Mouse (Mus musculus) midbrain, embryonic 11.5 days (tissue): ENCODE measurements at regions not wholly inside any gene's neighbourhood (a gene's known extent, or its start where the extent isn't known, plus 50 kb on each side); places are given as distances from the start of the nearest gene placed in this dataset.

ENCODE experiments used
- ATAC-seq: fragments of 200-750 bp; cut with Nextera tagmentation; 2 replicates; pipeline ENCODE4 v1.8.0; 2017; ENCODE audit warnings: moderate TSS enrichment, moderate library complexity; ENCODE audit not compliant: low FRiP score
- DNase-seq: peaks from one replicate; pipeline ENCODE4 v3.0.0; 2015; ENCODE audit warnings: low spot score; ENCODE audit errors: missing footprints
- H3K27ac ChIP-seq: fragments of 300-500 bp; sonication (generic); 2 replicates; pipeline ENCODE4 v1.5.1; 2014; ENCODE audit warnings: low read depth, low read length
- H3K27me3 ChIP-seq: fragments of 300-500 bp; sonication (generic); 2 replicates; pipeline ENCODE4 v1.6.1; 2014; ENCODE audit warnings: mild to moderate bottlenecking, low read length, moderate library complexity, mixed read lengths; ENCODE audit not compliant: control insufficient read depth, insufficient read depth
- H3K36me3 ChIP-seq: fragments of 300-500 bp; sonication (generic); 2 replicates; pipeline ENCODE4 v1.6.1; 2014; ENCODE audit warnings: mild to moderate bottlenecking, low read length, moderate library complexity, mixed read lengths; ENCODE audit not compliant: control insufficient read depth, insufficient read depth
- H3K4me1 ChIP-seq: fragments of 300-500 bp; sonication (generic); 2 replicates; pipeline ENCODE4 v1.6.1; 2014; ENCODE audit warnings: low read length; ENCODE audit not compliant: control insufficient read depth, insufficient read depth
- H3K4me2 ChIP-seq: fragments of 300-500 bp; sonication (generic); 2 replicates; pipeline ENCODE4 v1.6.1; 2014; ENCODE audit warnings: mild to moderate bottlenecking, moderate library complexity
- H3K4me3 ChIP-seq: fragments of 300-500 bp; sonication (generic); 2 replicates; pipeline ENCODE4 v1.5.1; 2014; ENCODE audit warnings: low read depth, low read length
- H3K9ac ChIP-seq: fragments of 300-500 bp; sonication (generic); 2 replicates; pipeline ENCODE4 v1.6.1; 2014; ENCODE audit warnings: low read length
- H3K9me3 ChIP-seq: fragments of 300-500 bp; sonication (generic); 2 replicates; pipeline ENCODE4 v1.6.1; 2016; ENCODE audit warnings: low read length; ENCODE audit not compliant: control insufficient read depth
- WGBS: fragments of 180-500 bp; shearing (Covaris S2); extraction: QIAGEN DNeasy Blood & Tissue Kit; methylation state at CpG from one replicate; pipeline ENCODE4 v1.1.7; 2014; 5-methylcytosine and 5-hydroxymethylcytosine counted together

DNA sequence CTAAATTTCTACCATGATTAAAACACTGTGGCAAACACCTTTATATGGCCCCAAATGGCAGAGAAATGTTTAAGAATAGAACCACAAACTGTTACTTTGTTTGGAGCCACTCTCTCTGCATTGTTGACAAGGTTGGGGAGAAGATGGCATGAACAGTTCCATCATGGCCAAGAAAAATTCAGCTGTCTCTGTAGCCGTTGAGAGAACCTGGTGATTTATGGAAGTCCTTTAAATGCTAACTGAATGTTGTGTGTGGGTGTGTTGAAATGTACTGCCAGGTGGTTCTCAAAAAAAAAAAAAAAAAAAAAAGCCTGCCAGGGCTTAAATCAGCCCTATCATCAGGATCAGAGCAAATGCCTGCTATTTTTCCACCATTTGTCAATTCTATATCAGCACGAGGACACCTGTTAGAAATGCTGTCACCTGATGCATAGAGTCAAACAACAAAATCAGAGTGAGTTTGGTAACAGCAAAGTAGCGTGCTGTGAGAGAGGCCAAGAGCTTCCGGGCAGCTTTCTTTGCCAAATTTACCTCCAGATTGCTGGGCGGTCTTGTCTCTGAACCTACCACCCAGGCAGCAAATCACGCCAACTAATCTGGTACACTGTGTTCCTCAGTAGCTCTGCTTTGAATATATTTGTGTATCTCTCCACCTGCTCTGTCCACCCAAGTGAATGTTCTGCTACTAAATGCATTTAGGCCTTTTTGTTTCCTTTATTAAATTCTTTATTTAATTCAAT lies 536.5 kb downstream of the Btbd3 start:
- Histone ChIP-seq H3K9me3 (no peaks in the 10 kb centered on the region), H3K27me3 (no peaks in the 10 kb centered on the region), H3K4me3 (no peak overlapping the region), H3K27ac (no peak overlapping the region), H3K36me3 (no peaks in the 10 kb centered on the region), H3K4me1 (peaks cover 2% of the 10 kb centered on the region; the same call in 1 of the 2 replicates), H3K4me2 (no peak overlapping the region), H3K9ac (no peak overlapping the region)
- 93% methylated on average over 6 of the region's 6 CpGs for WGBS
- DNase-seq (no peak), ATAC-seq (no peak)

DNA sequence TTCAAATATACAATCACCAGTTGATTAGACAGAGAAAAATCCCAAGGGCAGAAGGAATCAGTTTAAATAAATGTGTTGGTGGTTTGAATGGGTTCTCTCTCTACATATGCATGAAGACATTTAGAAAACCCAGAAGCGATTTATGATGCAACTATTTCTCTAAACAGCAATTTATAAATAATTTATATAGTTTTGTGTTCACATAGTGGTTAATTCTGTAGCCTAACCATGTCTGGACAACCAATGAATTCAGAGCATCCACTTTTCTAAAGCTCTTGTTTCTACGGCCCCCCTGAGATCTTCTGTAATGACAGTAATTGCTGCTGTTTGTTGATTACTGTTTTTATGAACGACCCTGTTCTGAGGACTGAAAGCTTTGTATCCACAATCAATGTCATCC lies 549.8 kb downstream of the Btbd3 start:
- WGBS, result 84% methylated on average over 3 of the region's 3 CpGs
- Histone ChIP-seq H3K27ac (no peak overlapping the region), H3K4me1 (no peaks in the 10 kb centered on the region), H3K9ac (no peak overlapping the region), H3K36me3 (no peaks in the 10 kb centered on the region), H3K4me2 (no peak overlapping the region), H3K9me3 (no peaks in the 10 kb centered on the region), H3K27me3 (no peaks in the 10 kb centered on the region), H3K4me3 (no peak overlapping the region)
- ATAC-seq, result no peak
- no peak for DNase-seq

DNA sequence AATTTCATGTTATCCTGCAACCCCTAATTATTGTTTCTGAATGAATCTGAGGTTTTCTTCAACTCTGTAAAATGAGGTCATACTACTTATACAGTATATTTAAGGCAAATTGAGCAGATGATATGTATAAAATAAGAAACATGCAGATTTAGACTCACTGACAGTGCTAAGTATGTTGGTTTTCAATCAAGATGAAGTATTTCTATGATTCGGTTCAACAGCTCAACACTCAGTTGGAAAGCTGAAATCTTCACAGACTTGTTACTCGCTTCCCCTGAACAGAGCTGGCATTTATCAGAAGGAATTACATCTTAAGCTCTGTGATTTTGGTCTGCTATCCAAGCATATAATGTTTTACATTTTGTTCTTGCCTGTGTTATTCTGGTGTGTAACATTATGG lies 553.4 kb downstream of the Btbd3 start:
- Histone ChIP-seq H3K27me3 (no peaks in the 10 kb centered on the region), H3K9ac (no peak overlapping the region), H3K9me3 (no peaks in the 10 kb centered on the region), H3K36me3 (no peaks in the 10 kb centered on the region), H3K4me1 (no peaks in the 10 kb centered on the region), H3K4me3 (no peak overlapping the region), H3K27ac (no peak overlapping the region), H3K4me2 (no peak overlapping the region)
- ATAC-seq (no peak), DNase-seq (no peak)
- WGBS, result 88% methylated on average over 2 of the region's 2 CpGs

- Histone ChIP-seq H3K9ac (no peak overlapping the region), H3K4me3 (no peak overlapping the region), H3K27ac (no peak overlapping the region), H3K4me2 (no peak overlapping the region), H3K36me3 (no peaks in the 10 kb centered on the region), H3K9me3 (no peaks in the 10 kb centered on the region), H3K27me3 (no peaks in the 10 kb centered on the region), H3K4me1 (no peaks in the 10 kb centered on the region)
- ATAC-seq (no peak), DNase-seq (no peak)
- WGBS, result 89% methylated on average over 4 of the region's 4 CpGs
These were observed 564.1 kb downstream of the Btbd3 start for GRCm38 (mm10) chr2:138820489-138820888.

DNA sequence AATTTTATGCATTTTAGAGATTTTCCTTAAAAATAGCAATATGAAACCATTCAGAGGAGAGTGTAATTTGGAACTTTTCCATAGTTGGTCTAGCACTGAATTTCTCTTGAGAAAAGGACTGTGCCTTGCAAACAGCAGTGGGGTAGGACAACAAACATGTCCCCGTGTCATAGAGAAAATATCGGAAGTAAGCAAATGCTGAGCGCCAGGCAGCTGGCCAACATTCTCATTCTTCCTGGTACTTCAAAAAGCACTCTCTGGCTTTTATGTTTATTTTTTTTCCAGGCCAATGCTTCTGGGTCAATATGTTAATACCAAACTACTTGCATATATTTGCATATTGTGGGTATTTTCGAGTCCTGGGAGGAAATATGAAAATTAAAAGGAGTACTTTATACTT lies 568.5 kb downstream of the Btbd3 start:
- ATAC-seq (no peak), DNase-seq (no peak)
- WGBS, result 73% methylated on average over 4 of the region's 4 CpGs
- H3K36me3 ChIP-seq, result no peaks in the 10 kb centered on the region
- no peaks in the 10 kb centered on the region for H3K27me3 ChIP-seq
- H3K4me1 ChIP-seq, result no peaks in the 10 kb centered on the region
- H3K4me2 ChIP-seq, result no peak overlapping the region
- no peak overlapping the region for H3K4me3 ChIP-seq
- no peaks in the 10 kb centered on the region for H3K9me3 ChIP-seq
- no peak overlapping the region for H3K9ac ChIP-seq
- H3K27ac ChIP-seq, result no peak overlapping the region

- Histone ChIP-seq H3K27me3 (no peaks in the 10 kb centered on the region), H3K9ac (no peak overlapping the region), H3K36me3 (no peaks in the 10 kb centered on the region), H3K9me3 (no peaks in the 10 kb centered on the region), H3K4me3 (no peak overlapping the region), H3K27ac (no peak overlapping the region), H3K4me2 (no peak overlapping the region), H3K4me1 (no peaks in the 10 kb centered on the region)
- 54% methylated on average over 2 of the region's 2 CpGs for WGBS
- DNase-seq (no peak), ATAC-seq (peak; percentile 72)
These were observed 571.6 kb downstream of the Btbd3 start for GRCm38 (mm10) chr2:138827813-138828570.

DNA sequence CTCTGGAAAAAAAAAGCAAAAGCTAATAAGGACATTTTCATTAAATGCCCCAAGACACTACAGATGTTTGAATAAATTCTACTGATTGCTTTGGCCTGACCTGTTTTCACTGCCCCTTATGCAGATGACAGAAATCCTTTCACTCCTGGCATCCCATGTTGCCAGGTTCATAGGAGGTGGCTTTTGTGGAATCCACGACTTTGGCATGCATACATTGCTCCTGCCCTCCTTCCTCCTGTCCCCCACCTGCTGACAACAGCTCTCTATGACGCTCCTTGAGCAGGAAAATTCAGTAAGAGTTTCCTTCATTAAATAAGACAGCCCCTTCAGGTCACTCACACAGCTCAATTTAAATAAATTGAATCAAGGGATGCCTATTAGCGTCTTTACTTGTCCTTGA lies 582.5 kb downstream of the Btbd3 start:
- Histone ChIP-seq H3K9me3 (no peaks in the 10 kb centered on the region), H3K4me3 (no peak overlapping the region), H3K4me2 (no peak overlapping the region), H3K36me3 (no peaks in the 10 kb centered on the region), H3K27me3 (no peaks in the 10 kb centered on the region), H3K4me1 (no peaks in the 10 kb centered on the region), H3K9ac (no peak overlapping the region), H3K27ac (no peak overlapping the region)
- ATAC-seq (no peak), DNase-seq (no peak)
- WGBS, result 46% methylated on average over 3 of the region's 3 CpGs

GRCm38 (mm10) chr2:138859121-138859520 lies 602.8 kb downstream of the Btbd3 start:
- Histone ChIP-seq H3K27ac (no peak overlapping the region), H3K9me3 (no peaks in the 10 kb centered on the region), H3K9ac (no peak overlapping the region), H3K27me3 (no peaks in the 10 kb centered on the region), H3K4me2 (no peak overlapping the region), H3K36me3 (no peaks in the 10 kb centered on the region), H3K4me1 (no peaks in the 10 kb centered on the region), H3K4me3 (no peak overlapping the region)
- ATAC-seq (no peak), DNase-seq (no peak)

GRCm38 (mm10) chr2:138896563-138896962 lies 597.1 kb upstream of the Sptlc3 start:
- Histone ChIP-seq H3K27ac (no peak overlapping the region), H3K36me3 (no peaks in the 10 kb centered on the region), H3K27me3 (no peaks in the 10 kb centered on the region), H3K4me3 (no peak overlapping the region), H3K4me2 (no peak overlapping the region), H3K4me1 (0 out of 2 replicates have a peak, but pooled peaks cover 2% of the 10 kb centered on the region), H3K9ac (no peak overlapping the region), H3K9me3 (no peaks in the 10 kb centered on the region)
- 49% methylated on average over 3 of the region's 3 CpGs for WGBS
- DNase-seq (no peak), ATAC-seq (no peak)
